Mouse (Mus musculus): ENCODE measurements around the gene Plxna2. TPM values are rescaled to one million over a fixed set of nuclear protein-coding genes. Genes with fewer than 3 reads are reported as not detected.

Gene Plxna2
- polyA plus RNA-seq, 1 experiment: 1.2 TPM

DNA sequence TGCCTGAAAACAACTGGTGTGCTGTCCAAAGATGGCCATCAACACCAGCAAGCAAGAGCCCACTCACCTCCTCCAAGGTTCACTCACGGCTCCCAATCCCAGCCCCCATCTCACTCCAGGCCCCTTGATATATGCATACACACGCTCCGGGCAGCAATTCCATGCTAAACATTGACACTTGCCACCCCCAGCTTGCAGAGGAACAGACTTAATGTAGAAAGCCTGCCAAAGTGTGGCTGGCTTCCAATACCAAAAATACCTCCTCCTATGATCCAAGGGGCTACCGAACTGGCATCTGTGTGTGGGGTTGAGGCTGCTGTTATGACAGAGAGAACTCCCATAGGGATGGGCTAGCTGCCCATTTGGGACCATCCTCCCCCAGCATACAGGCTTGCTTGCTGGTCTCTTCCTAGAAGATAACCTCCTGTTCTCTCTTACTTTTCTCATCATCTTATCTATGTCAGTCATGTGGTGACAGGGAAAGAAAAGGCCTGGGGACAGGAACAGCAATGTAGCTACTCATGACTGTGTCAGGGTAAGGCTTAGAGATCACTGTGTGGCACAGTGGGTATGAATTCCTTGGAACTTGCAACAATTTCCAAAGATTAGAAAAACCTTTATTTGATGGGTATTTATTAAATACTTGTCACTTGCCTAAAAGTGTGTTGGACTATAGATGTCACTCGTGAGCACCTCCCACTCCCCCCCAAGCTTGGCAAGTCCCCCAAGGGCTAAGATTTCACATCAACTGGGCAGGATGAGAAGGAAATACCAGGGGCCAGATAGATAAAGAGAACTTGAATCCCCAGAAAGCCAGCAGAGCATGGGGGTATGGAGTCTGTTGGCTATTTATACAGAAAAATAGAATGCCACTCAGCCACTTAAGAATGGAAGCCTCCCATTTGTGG is 3.8 kb upstream of the Plxna2 start:
- no peak for TF ChIP-seq CTCF (IDR thresholded peaks at IDR 0.05; ENCODE audit: extremely low read depth, insufficient read depth, insufficient read length, insufficient replicate concordance)
- TF ChIP-seq POLR2A (IDR thresholded peaks at IDR 0.05; ENCODE audit: low read depth, low read length): no peak
- H3K27me3 ChIP-seq (ENCODE audit: control insufficient read depth, insufficient read depth, low read length): no peaks in the 10 kb centered on the region
- 86% methylated on average over 5 of the region's 5 CpGs for WGBS
- H3K4me3 ChIP-seq (ENCODE audit: extremely low read depth, insufficient read depth, insufficient read length): no peak overlapping the region
- no peaks in the 10 kb centered on the region for H3K4me1 ChIP-seq (ENCODE audit: control insufficient read depth, insufficient read depth, insufficient read length)
- H3K27ac ChIP-seq (ENCODE audit: insufficient read depth, low read length): no peak overlapping the region
- no peaks in the 10 kb centered on the region for H3K36me3 ChIP-seq (ENCODE audit: control insufficient read depth, insufficient read depth, low read length)
- no peak for DNase-seq (ENCODE audit: low read depth in 1 of 2, low spot score in 2 of 2)

DNA sequence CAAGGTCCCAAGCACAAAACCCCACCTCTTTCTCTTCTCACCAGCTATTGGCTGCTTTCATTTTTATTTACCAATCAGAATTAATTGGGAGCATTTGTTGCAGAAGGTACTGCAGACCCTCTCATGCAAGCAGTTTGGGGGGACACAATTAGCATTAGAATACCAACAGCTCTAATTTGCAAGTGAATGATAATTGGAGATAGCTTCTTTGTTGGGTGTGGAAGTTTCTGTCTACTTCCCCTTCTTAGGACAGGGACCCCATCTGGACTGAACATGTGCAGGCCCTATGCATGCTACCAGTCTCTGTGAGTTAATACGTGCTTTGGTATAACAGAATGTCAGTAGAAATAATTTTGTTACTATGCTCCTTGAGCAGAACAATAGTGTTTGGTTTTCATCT is 1.9 kb upstream of the Plxna2 start:
- Histone ChIP-seq H3K4me3 (ENCODE audit: extremely low read depth, insufficient read depth, insufficient read length) (no peak overlapping the region), H3K4me1 (ENCODE audit: control insufficient read depth, insufficient read depth, insufficient read length) (no peaks in the 10 kb centered on the region), H3K27me3 (ENCODE audit: control insufficient read depth, insufficient read depth, low read length) (peaks cover 4% of the 10 kb centered on the region; the same call in 1 of the 2 replicates), H3K27ac (ENCODE audit: insufficient read depth, low read length) (no peak overlapping the region), H3K36me3 (ENCODE audit: control insufficient read depth, insufficient read depth, low read length) (no peaks in the 10 kb centered on the region)
- WGBS: 100% methylated on average over 1 of the region's 1 CpGs
- no peak for DNase-seq (ENCODE audit: low read depth in 1 of 2, low spot score in 2 of 2)
- TF ChIP-seq CTCF (IDR thresholded peaks at IDR 0.05; ENCODE audit: extremely low read depth, insufficient read depth, insufficient read length, insufficient replicate concordance) (no peak), POLR2A (IDR thresholded peaks at IDR 0.05; ENCODE audit: low read depth, low read length) (no peak)

DNA sequence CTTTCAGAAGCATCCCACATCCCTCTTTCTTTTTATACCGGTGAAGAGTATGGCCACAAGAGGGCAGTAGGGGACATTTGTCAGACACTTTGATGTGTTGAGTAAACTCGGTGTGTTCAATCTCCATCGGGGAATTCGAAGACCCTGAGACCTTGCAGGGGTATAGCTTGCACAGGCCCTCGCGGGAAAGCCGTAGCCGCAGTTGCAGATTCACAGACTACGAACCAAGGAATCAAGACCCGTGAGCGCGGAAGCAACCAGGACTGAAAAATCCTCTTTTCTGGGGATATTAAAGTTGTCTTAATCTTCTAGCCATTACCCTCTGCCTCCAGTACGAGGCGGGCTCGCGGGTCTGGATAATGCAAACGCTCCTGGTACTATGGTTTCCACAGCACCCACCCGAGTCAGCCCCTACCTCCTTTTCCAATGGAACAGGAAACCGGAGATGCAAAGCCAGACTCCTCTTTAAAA is 858 bp downstream of the Plxna2 start:
- H3K27me3 ChIP-seq (ENCODE audit: control insufficient read depth, insufficient read depth, low read length): peaks cover 4% of the 10 kb centered on the region; the same call in 1 of the 2 replicates
- DNase-seq (ENCODE audit: low read depth in 1 of 2, low spot score in 2 of 2): peak in 1 of 2 experiments; percentile 17
- H3K4me1 ChIP-seq (ENCODE audit: control insufficient read depth, insufficient read depth, insufficient read length): no peaks in the 10 kb centered on the region
- WGBS: 4% methylated on average over 19 of the region's 19 CpGs
- TF ChIP-seq POLR2A (IDR thresholded peaks at IDR 0.05; ENCODE audit: low read depth, low read length) (no peak), CTCF (IDR thresholded peaks at IDR 0.05; ENCODE audit: extremely low read depth, insufficient read depth, insufficient read length, insufficient replicate concordance) (no peak)
- no peaks in the 10 kb centered on the region for H3K36me3 ChIP-seq (ENCODE audit: control insufficient read depth, insufficient read depth, low read length)
- no peak overlapping the region for H3K4me3 ChIP-seq (ENCODE audit: extremely low read depth, insufficient read depth, insufficient read length)
- no peak overlapping the region for H3K27ac ChIP-seq (ENCODE audit: insufficient read depth, low read length)

DNA sequence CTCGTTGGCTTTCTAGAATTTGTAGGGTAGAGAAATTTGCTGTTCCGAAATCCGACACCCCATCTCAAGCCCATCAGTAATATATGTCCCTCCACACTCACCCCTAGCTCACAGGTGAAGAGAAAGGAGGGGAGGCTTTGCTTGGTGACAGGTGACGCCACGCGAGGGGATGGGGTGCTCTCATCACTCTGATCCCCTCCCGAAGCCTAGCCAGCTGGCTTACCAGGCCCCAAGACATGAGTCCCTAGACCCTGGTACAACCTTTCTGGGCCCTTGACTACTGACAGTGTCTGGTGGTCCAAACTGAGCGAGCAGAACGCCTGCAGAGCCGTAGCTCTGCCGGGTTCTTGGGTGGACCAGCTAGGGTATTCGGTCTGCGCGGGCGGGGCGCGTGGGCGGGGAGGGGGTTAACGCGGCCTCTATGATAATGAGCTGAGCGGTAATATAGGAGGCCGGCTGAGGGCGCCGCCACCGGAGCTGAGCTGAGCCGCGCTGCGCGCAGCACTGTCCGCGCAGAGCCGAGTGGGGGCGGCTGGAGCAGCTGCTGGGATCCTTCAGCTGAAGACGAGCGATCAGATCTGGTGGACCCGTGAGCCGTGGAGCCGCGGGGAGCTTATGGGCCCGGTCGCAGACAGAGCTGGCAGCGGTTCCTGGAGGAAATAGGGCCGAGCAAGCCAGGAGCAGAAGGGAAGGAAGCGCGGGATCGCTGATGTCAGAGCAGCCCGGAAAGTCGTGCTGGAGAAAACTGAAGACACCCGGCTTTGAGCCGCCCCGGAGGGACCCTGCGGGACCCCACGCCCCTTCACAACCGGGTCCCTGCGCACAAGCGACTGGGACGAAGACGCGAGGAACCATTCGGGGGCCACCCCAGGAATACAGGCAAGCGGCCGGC is 1.6 kb downstream of the Plxna2 start:
- H3K4me3 ChIP-seq (ENCODE audit: extremely low read depth, insufficient read depth, insufficient read length): peak overlapping the region; percentile 51
- peak overlapping the region; percentile 38; the same call in 1 of the 2 replicates for H3K27ac ChIP-seq (ENCODE audit: insufficient read depth, low read length)
- peaks cover 4% of the 10 kb centered on the region; the same call in 1 of the 2 replicates for H3K27me3 ChIP-seq (ENCODE audit: control insufficient read depth, insufficient read depth, low read length)
- no peaks in the 10 kb centered on the region for H3K36me3 ChIP-seq (ENCODE audit: control insufficient read depth, insufficient read depth, low read length)
- no peaks in the 10 kb centered on the region for H3K4me1 ChIP-seq (ENCODE audit: control insufficient read depth, insufficient read depth, insufficient read length)
- 2% methylated on average over 62 of the region's 62 CpGs for WGBS
- peak in 1 of 2 experiments; percentile 18 for DNase-seq (ENCODE audit: low read depth in 1 of 2, low spot score in 2 of 2)
- TF ChIP-seq POLR2A (IDR thresholded peaks at IDR 0.05; ENCODE audit: low read depth, low read length): no peak
- no peak for TF ChIP-seq CTCF (IDR thresholded peaks at IDR 0.05; ENCODE audit: extremely low read depth, insufficient read depth, insufficient read length, insufficient replicate concordance)

DNA sequence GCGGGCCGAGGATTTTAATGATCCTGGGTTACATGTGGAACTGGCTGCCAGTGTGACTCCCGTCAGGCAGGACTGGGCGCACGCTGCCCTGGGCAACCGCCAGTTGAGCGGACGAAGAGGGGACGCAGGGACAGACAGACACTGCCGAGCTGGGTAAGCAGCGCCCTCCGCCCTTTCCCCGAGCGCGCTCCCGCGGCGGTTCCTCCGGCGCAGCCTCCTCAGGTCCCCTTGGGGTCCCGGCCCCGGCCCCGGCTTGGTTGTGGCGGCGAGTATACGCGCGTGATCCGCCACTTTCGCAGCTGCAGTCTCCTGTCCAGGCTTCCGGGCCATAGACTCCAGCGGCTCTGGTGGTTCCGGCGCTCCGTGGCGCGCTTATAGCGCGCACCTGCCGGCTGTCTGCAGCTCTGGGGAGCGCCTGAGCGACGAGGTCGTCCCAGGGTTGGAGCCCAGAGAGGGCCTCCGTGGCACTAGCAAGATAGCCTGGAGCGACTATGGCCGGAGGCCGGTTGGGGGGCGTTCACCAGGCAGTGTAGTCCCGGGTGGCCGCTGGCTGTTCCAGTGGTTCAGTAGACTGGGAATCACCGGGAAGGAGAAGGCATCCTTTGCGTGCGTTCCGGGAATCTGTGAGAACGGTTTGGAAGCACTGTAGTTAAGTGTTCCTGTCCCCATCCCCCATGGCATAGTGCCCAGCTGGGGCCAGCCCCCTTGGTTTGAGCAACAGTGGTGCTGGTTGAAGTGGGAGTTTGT is 2.4 kb downstream of the Plxna2 start:
- 4% methylated on average over 56 of the region's 56 CpGs for WGBS
- no peak for DNase-seq (ENCODE audit: low read depth in 1 of 2, low spot score in 2 of 2)
- Histone ChIP-seq H3K27me3 (ENCODE audit: control insufficient read depth, insufficient read depth, low read length) (peaks cover 4% of the 10 kb centered on the region; the same call in 1 of the 2 replicates), H3K27ac (ENCODE audit: insufficient read depth, low read length) (peak overlapping the region; percentile 38; the same call in 1 of the 2 replicates), H3K36me3 (ENCODE audit: control insufficient read depth, insufficient read depth, low read length) (no peaks in the 10 kb centered on the region), H3K4me1 (ENCODE audit: control insufficient read depth, insufficient read depth, insufficient read length) (no peaks in the 10 kb centered on the region), H3K4me3 (ENCODE audit: extremely low read depth, insufficient read depth, insufficient read length) (peak overlapping the region; percentile 51; the same call in 1 of the 2 replicates)
- TF ChIP-seq POLR2A (IDR thresholded peaks at IDR 0.05; ENCODE audit: low read depth, low read length) (no peak), CTCF (IDR thresholded peaks at IDR 0.05; ENCODE audit: extremely low read depth, insufficient read depth, insufficient read length, insufficient replicate concordance) (no peak)

DNA sequence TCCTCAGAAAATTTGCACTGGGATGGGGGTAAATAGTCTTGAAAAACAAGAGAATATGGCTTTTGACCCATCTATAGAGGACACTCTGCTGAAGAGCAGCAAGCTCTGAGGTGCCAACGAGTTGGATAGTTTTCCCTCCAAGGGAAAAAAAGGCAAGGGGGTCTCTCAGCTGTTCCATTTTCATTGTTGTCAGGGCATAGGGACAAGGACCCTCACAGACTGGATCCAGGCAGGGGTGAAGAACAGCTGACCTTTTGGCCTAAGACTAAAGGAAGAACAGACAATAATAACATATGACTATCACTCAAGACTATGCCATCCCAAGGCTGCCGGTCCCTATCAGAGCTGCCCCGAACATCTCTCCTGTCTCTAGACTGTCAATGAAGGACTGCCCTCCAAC is 4.2 kb downstream of the Plxna2 start:
- Histone ChIP-seq H3K27me3 (ENCODE audit: control insufficient read depth, insufficient read depth, low read length) (peaks cover 4% of the 10 kb centered on the region; the same call in 1 of the 2 replicates), H3K4me1 (ENCODE audit: control insufficient read depth, insufficient read depth, insufficient read length) (no peaks in the 10 kb centered on the region), H3K27ac (ENCODE audit: insufficient read depth, low read length) (no peak overlapping the region), H3K36me3 (ENCODE audit: control insufficient read depth, insufficient read depth, low read length) (no peaks in the 10 kb centered on the region), H3K4me3 (ENCODE audit: extremely low read depth, insufficient read depth, insufficient read length) (no peak overlapping the region)
- 88% methylated on average over 3 of the region's 3 CpGs for WGBS
- TF ChIP-seq POLR2A (IDR thresholded peaks at IDR 0.05; ENCODE audit: low read depth, low read length): no peak
- no peak for TF ChIP-seq CTCF (IDR thresholded peaks at IDR 0.05; ENCODE audit: extremely low read depth, insufficient read depth, insufficient read length, insufficient replicate concordance)
- DNase-seq (ENCODE audit: low read depth in 1 of 2, low spot score in 2 of 2): no peak

Measured in spleen, adult 2 months (tissue).